Mouse (Mus musculus): ENCODE measurements around the gene Rad51c. TPM values are rescaled to one million over a fixed set of nuclear protein-coding genes. Genes with fewer than 3 reads are reported as not detected.
"Not testable (repeated sequence)": the region's sequence is repeated elsewhere in the genome, so short reads cannot be mapped to it uniquely, and the experiment has no call there.

Rad51c gene
- polyA plus RNA-seq, 1 experiment from 2014 or later = 4.0 TPM

GRCm38 (mm10) chr11:87446159-87446558 is 41.4 kb upstream of the Rad51c start:
- 91% methylated on average over 3 of the region's 3 CpGs for WGBS
- no peak for ATAC-seq (ENCODE audit: low FRiP score)
- no peak overlapping the region for H3K27ac ChIP-seq
- no peak overlapping the region for H3K4me2 ChIP-seq (replicated peaks)
- no peaks in the 10 kb centered on the region for H3K9me3 ChIP-seq (ENCODE audit: control insufficient read depth, low read length)
- H3K4me3 ChIP-seq (replicated peaks; ENCODE audit: low read length) = no peak overlapping the region
- H3K27me3 ChIP-seq (ENCODE audit: control insufficient read depth, insufficient read depth, low read length) = no peaks in the 10 kb centered on the region
- peaks cover 10% of the 10 kb centered on the region; the same call in 1 of the 2 replicates for H3K4me1 ChIP-seq (replicated peaks; ENCODE audit: control insufficient read depth, insufficient read depth, low read length)
- H3K9ac ChIP-seq = no peak overlapping the region
- DNase-seq (ENCODE audit: low spot score) = no peak
- no peaks in the 10 kb centered on the region for H3K36me3 ChIP-seq (replicated peaks; ENCODE audit: control insufficient read depth, insufficient read depth)

GRCm38 (mm10) chr11:87445593-87445992 is 40.8 kb upstream of the Rad51c start:
- not testable (repeated sequence) for H3K9ac ChIP-seq; ATAC-seq (ENCODE audit: low FRiP score)
- 92% methylated on average over 2 of the region's 4 CpGs for WGBS

GRCm38 (mm10) chr11:87444735-87445428 is 40.1 kb upstream of the Rad51c start:
- WGBS = 9% methylated on average over 16 of the region's 16 CpGs
- no peaks in the 10 kb centered on the region for H3K27me3 ChIP-seq (ENCODE audit: control insufficient read depth, insufficient read depth, low read length)
- H3K36me3 ChIP-seq (replicated peaks; ENCODE audit: control insufficient read depth, insufficient read depth) = no peaks in the 10 kb centered on the region
- DNase-seq (ENCODE audit: low spot score) (no peak), ATAC-seq (ENCODE audit: low FRiP score) (no peak)
- H3K4me3 ChIP-seq (replicated peaks; ENCODE audit: low read length) = no peak overlapping the region
- peak overlapping the region; percentile 30 for H3K4me2 ChIP-seq (replicated peaks)
- peaks cover 10% of the 10 kb centered on the region; the same call in 1 of the 2 replicates for H3K4me1 ChIP-seq (replicated peaks; ENCODE audit: control insufficient read depth, insufficient read depth, low read length)
- no peak overlapping the region for H3K9ac ChIP-seq
- no peaks in the 10 kb centered on the region for H3K9me3 ChIP-seq (ENCODE audit: control insufficient read depth, low read length)
- H3K27ac ChIP-seq = peak overlapping the region; percentile 38; the same call in 1 of the 2 replicates

More at GRCm38 (mm10) chr11:87445593-87445992, 40.8 kb upstream of the Rad51c start:
- H3K4me1 ChIP-seq (replicated peaks; ENCODE audit: control insufficient read depth, insufficient read depth, low read length) = peaks cover 10% of the 10 kb centered on the region; the same call in 1 of the 2 replicates
- not testable (repeated sequence) for H3K27me3 ChIP-seq (ENCODE audit: control insufficient read depth, insufficient read depth, low read length); H3K9me3 ChIP-seq (ENCODE audit: control insufficient read depth, low read length); DNase-seq (ENCODE audit: low spot score); H3K4me2 ChIP-seq (replicated peaks); H3K4me3 ChIP-seq (replicated peaks; ENCODE audit: low read length); H3K27ac ChIP-seq; H3K36me3 ChIP-seq (replicated peaks; ENCODE audit: control insufficient read depth, insufficient read depth)

- not testable (repeated sequence) for ATAC-seq (ENCODE audit: low FRiP score)
Measured at GRCm38 (mm10) chr11:87444056-87444455, 39.3 kb upstream of the Rad51c start.

GRCm38 (mm10) chr11:87443373-87443883 is 38.7 kb upstream of the Rad51c start:
- no peak overlapping the region for H3K4me3 ChIP-seq (replicated peaks; ENCODE audit: low read length)
- H3K27me3 ChIP-seq (ENCODE audit: control insufficient read depth, insufficient read depth, low read length) = no peaks in the 10 kb centered on the region
- H3K27ac ChIP-seq = peak overlapping the region; percentile 80
- no peak overlapping the region for H3K4me2 ChIP-seq (replicated peaks)
- WGBS = 0% methylated on average over 5 of the region's 5 CpGs
- 0 out of 2 replicates have a peak overlapping the region, but pooled peaks have one; percentile 31 for H3K9ac ChIP-seq
- ATAC-seq (ENCODE audit: low FRiP score) (no peak), DNase-seq (ENCODE audit: low spot score) (peak; percentile 81)
- no peaks in the 10 kb centered on the region for H3K9me3 ChIP-seq (ENCODE audit: control insufficient read depth, low read length)
- H3K36me3 ChIP-seq (replicated peaks; ENCODE audit: control insufficient read depth, insufficient read depth) = no peaks in the 10 kb centered on the region
- H3K4me1 ChIP-seq (replicated peaks; ENCODE audit: control insufficient read depth, insufficient read depth, low read length) = peaks cover 7% of the 10 kb centered on the region; the same call in 1 of the 2 replicates

More at GRCm38 (mm10) chr11:87444056-87444455, 39.3 kb upstream of the Rad51c start:
- DNase-seq (ENCODE audit: low spot score); H3K4me1 ChIP-seq (replicated peaks; ENCODE audit: control insufficient read depth, insufficient read depth, low read length); H3K9ac ChIP-seq; H3K27ac ChIP-seq; H3K9me3 ChIP-seq (ENCODE audit: control insufficient read depth, low read length); H3K4me3 ChIP-seq (replicated peaks; ENCODE audit: low read length); H3K36me3 ChIP-seq (replicated peaks; ENCODE audit: control insufficient read depth, insufficient read depth); H3K4me2 ChIP-seq (replicated peaks); H3K27me3 ChIP-seq (ENCODE audit: control insufficient read depth, insufficient read depth, low read length): not testable (repeated sequence)
- WGBS = 75% methylated on average over 10 of the region's 10 CpGs

- WGBS = under 1% methylated on average over 32 of the region's 62 CpGs
- peak overlapping the region; percentile 86 for H3K27ac ChIP-seq
- ATAC-seq (ENCODE audit: low FRiP score) (peak; percentile 97), DNase-seq (ENCODE audit: low spot score) (peak; percentile 71)
- not testable (repeated sequence) for H3K27me3 ChIP-seq (ENCODE audit: control insufficient read depth, insufficient read depth, low read length); H3K9me3 ChIP-seq (ENCODE audit: control insufficient read depth, low read length); H3K4me1 ChIP-seq (replicated peaks; ENCODE audit: control insufficient read depth, insufficient read depth, low read length); H3K36me3 ChIP-seq (replicated peaks; ENCODE audit: control insufficient read depth, insufficient read depth)
- peak overlapping the region; percentile 48 for H3K9ac ChIP-seq
- H3K4me2 ChIP-seq (replicated peaks) = peak overlapping the region; percentile 51
- peak overlapping the region; percentile 23 for H3K4me3 ChIP-seq (replicated peaks; ENCODE audit: low read length)
Measured at GRCm38 (mm10) chr11:87442643-87443372, 38.1 kb upstream of the Rad51c start.

- Histone ChIP-seq H3K4me2 (replicated peaks) (no peak overlapping the region), H3K9me3 (ENCODE audit: control insufficient read depth, low read length) (no peaks in the 10 kb centered on the region), H3K4me3 (replicated peaks; ENCODE audit: low read length) (no peak overlapping the region), H3K27ac (no peak overlapping the region), H3K36me3 (replicated peaks; ENCODE audit: control insufficient read depth, insufficient read depth) (no peaks in the 10 kb centered on the region), H3K4me1 (replicated peaks; ENCODE audit: control insufficient read depth, insufficient read depth, low read length) (0 out of 2 replicates have a peak, but pooled peaks cover 7% of the 10 kb centered on the region), H3K9ac (no peak overlapping the region), H3K27me3 (ENCODE audit: control insufficient read depth, insufficient read depth, low read length) (no peaks in the 10 kb centered on the region)
- 85% methylated on average over 10 of the region's 10 CpGs for WGBS
- DNase-seq (ENCODE audit: low spot score) = no peak
- ATAC-seq (ENCODE audit: low FRiP score) = no peak
Measured at GRCm38 (mm10) chr11:87439796-87440420, 35.2 kb upstream of the Rad51c start.

- H3K36me3 ChIP-seq (replicated peaks; ENCODE audit: control insufficient read depth, insufficient read depth) = no peaks in the 10 kb centered on the region
- H3K9me3 ChIP-seq (ENCODE audit: control insufficient read depth, low read length) = no peaks in the 10 kb centered on the region
- no peak overlapping the region for H3K4me3 ChIP-seq (replicated peaks; ENCODE audit: low read length)
- DNase-seq (ENCODE audit: low spot score) (no peak), ATAC-seq (ENCODE audit: low FRiP score) (no peak)
- H3K4me2 ChIP-seq (replicated peaks) = no peak overlapping the region
- H3K9ac ChIP-seq = no peak overlapping the region
- H3K27ac ChIP-seq = no peak overlapping the region
- 63% methylated on average over 5 of the region's 5 CpGs for WGBS
- H3K4me1 ChIP-seq (replicated peaks; ENCODE audit: control insufficient read depth, insufficient read depth, low read length) = no peaks in the 10 kb centered on the region
- no peaks in the 10 kb centered on the region for H3K27me3 ChIP-seq (ENCODE audit: control insufficient read depth, insufficient read depth, low read length)
Measured at GRCm38 (mm10) chr11:87436326-87437232, 31.8 kb upstream of the Rad51c start.

Data from hindbrain, embryonic 14.5 days (tissue).